ENCODE assay signal across 13 mouse cellular contexts in genomic region chr14:32600110-32600509, GRCm38 (mm10). TPM values are rescaled to one million over a fixed set of nuclear protein-coding genes. Genes with fewer than 3 reads are reported as not detected.
DNase-seq lines count a peak whose midpoint lies in the region; ATAC-seq and TF ChIP-seq lines count a peak whose summit lies in the region.
"Had no signal": no experiment of that assay in that cellular context is flagged by ENCODE, and none has a peak within 500 bp of the region (broad histone marks: within the 10 kb centered on the region; RNA-seq: fewer than 3 reads in every experiment).

No protein-coding gene starts in this region.

- H3K4me2 ChIP-seq in forebrain, embryonic 15.5 days (replicated peaks), result 0 out of 2 replicates have a peak overlapping the region, but pooled peaks have one; percentile 43
- H3K4me2 ChIP-seq in midbrain, embryonic 11.5 days, result peak overlapping the region; percentile 59
- H3K4me2 ChIP-seq in kidney, embryonic 14.5 days (replicated peaks; ENCODE audit: low read depth, low read length), result no peak overlapping the region
- H3K4me2 ChIP-seq: liver, embryonic 12.5 days had no signal

- no peaks in the 10 kb centered on the region for H3K9me3 ChIP-seq in E14TG2a.4 (ENCODE audit: low read length)
- no peaks in the 10 kb centered on the region for H3K9me3 ChIP-seq in ES-Bruce4 (replicated peaks; ENCODE audit: control insufficient read depth, insufficient read depth, low read length, poor library complexity, severe bottlenecking)
- no peaks in the 10 kb centered on the region for H3K9me3 ChIP-seq in forebrain, embryonic 15.5 days
- no peaks in the 10 kb centered on the region for H3K9me3 ChIP-seq in midbrain, embryonic 11.5 days (ENCODE audit: control insufficient read depth, low read length)
- no peaks in the 10 kb centered on the region for H3K9me3 ChIP-seq in kidney, embryonic 14.5 days (ENCODE audit: control insufficient read depth, low read length)
- H3K9me3 ChIP-seq: liver, embryonic 12.5 days had no signal

- TF ChIP-seq POLR2A in ES-Bruce4 (IDR thresholded peaks at IDR 0.05; ENCODE audit: insufficient read depth, low read length), result no peak

- H3K36me3 ChIP-seq in E14TG2a.4 (ENCODE audit: insufficient read depth, low read length), result no peaks in the 10 kb centered on the region
- no peaks in the 10 kb centered on the region for H3K36me3 ChIP-seq in ES-Bruce4 (ENCODE audit: control insufficient read depth, insufficient read depth, low read length, poor library complexity, severe bottlenecking)
- no peaks in the 10 kb centered on the region for H3K36me3 ChIP-seq in forebrain, embryonic 15.5 days
- no peaks in the 10 kb centered on the region for H3K36me3 ChIP-seq in midbrain, embryonic 11.5 days (ENCODE audit: control insufficient read depth, insufficient read depth, low read length)
- no peaks in the 10 kb centered on the region for H3K36me3 ChIP-seq in kidney, embryonic 14.5 days (ENCODE audit: control insufficient read depth, insufficient read depth, low read length)
- H3K36me3 ChIP-seq: G1E; liver, embryonic 12.5 days had no signal

- TF ChIP-seq CTCF in E14TG2a.4 (conservative IDR thresholded peaks at IDR 0.05; ENCODE audit: low read length) (no peak), ES-Bruce4 (IDR thresholded peaks at IDR 0.05; ENCODE audit: low read depth, low read length) (no peak)

- no peak overlapping the region for H3K9ac ChIP-seq in ES-Bruce4 (ENCODE audit: low read depth, poor library complexity, severe bottlenecking)
- no peak overlapping the region for H3K9ac ChIP-seq in forebrain, embryonic 15.5 days (replicated peaks)
- no peak overlapping the region for H3K9ac ChIP-seq in midbrain, embryonic 11.5 days (ENCODE audit: low read length)
- H3K9ac ChIP-seq in kidney, embryonic 14.5 days (ENCODE audit: low read depth, low read length), result no peak overlapping the region
- H3K9ac ChIP-seq: liver, embryonic 12.5 days had no signal

- DNase-seq in midbrain, embryonic 11.5 days (ENCODE audit: low spot score, missing footprints), result peak; percentile 86
- DNase-seq in kidney, postnatal 25 days, result no peak
- DNase-seq in cerebellum, adult 11 months, result no peak
- no peak for DNase-seq in spleen, postnatal 14 days (ENCODE audit: low spot score in 2 of 2)
- DNase-seq: cerebellum, postnatal 36 days; kidney, adult 18-20 months; lung, postnatal 36 days had no signal

- 4% methylated on average over 16 of the region's 16 CpGs for WGBS in forebrain, embryonic 15.5 days
- under 1% methylated on average over 15 of the region's 16 CpGs for WGBS in midbrain, embryonic 11.5 days
- WGBS in kidney, embryonic 14.5 days, result 2% methylated on average over 16 of the region's 16 CpGs

- peaks cover 85% of the 10 kb centered on the region for H3K27me3 ChIP-seq in E14TG2a.4 (ENCODE audit: insufficient read depth, low read length)
- peaks cover 12% of the 10 kb centered on the region for H3K27me3 ChIP-seq in ES-Bruce4 (ENCODE audit: control insufficient read depth, insufficient read depth, low read length, poor library complexity, severe bottlenecking)
- peaks cover 80% of the 10 kb centered on the region for H3K27me3 ChIP-seq in forebrain, embryonic 15.5 days
- peaks cover 66% of the 10 kb centered on the region for H3K27me3 ChIP-seq in midbrain, embryonic 11.5 days (ENCODE audit: control insufficient read depth, insufficient read depth, low read length)
- H3K27me3 ChIP-seq in kidney, embryonic 14.5 days (ENCODE audit: control insufficient read depth, insufficient read depth, low read length), result peaks cover 82% of the 10 kb centered on the region

- H3K4me1 ChIP-seq in E14TG2a.4 (replicated peaks; ENCODE audit: low read depth, low read length) (peaks cover 31% of the 10 kb centered on the region), ES-Bruce4 (ENCODE audit: control insufficient read depth, insufficient read depth, low read length) (no peaks in the 10 kb centered on the region)
- peaks cover 34% of the 10 kb centered on the region for H3K4me1 ChIP-seq in forebrain, embryonic 15.5 days
- peaks cover 19% of the 10 kb centered on the region for H3K4me1 ChIP-seq in midbrain, embryonic 11.5 days (ENCODE audit: control insufficient read depth, insufficient read depth, low read length)
- H3K4me1 ChIP-seq in kidney, embryonic 14.5 days (ENCODE audit: control insufficient read depth, insufficient read depth, low read length), result peaks cover 8% of the 10 kb centered on the region; the same call in 1 of the 2 replicates

- peak overlapping the region; percentile 75 for H3K4me3 ChIP-seq in E14TG2a.4 (replicated peaks; ENCODE audit: low read length)
- H3K4me3 ChIP-seq in ES-Bruce4 (ENCODE audit: low read depth, low read length), result peak overlapping the region; percentile 64
- no peak overlapping the region for H3K4me3 ChIP-seq in forebrain, embryonic 15.5 days
- H3K4me3 ChIP-seq in midbrain, embryonic 11.5 days (ENCODE audit: low read depth, low read length), result peak overlapping the region; percentile 33
- no peak overlapping the region for H3K4me3 ChIP-seq in kidney, embryonic 14.5 days (ENCODE audit: low read length)
- H3K4me3 ChIP-seq: liver, embryonic 12.5 days had no signal

- no peak overlapping the region for H3K27ac ChIP-seq in ES-Bruce4 (ENCODE audit: insufficient read depth, low read length)
- H3K27ac ChIP-seq in forebrain, embryonic 15.5 days (replicated peaks), result no peak overlapping the region
- no peak overlapping the region for H3K27ac ChIP-seq in midbrain, embryonic 11.5 days (ENCODE audit: low read depth, low read length)
- H3K27ac ChIP-seq in kidney, embryonic 14.5 days (ENCODE audit: low read depth, low read length), result no peak overlapping the region
- H3K27ac ChIP-seq: liver, embryonic 12.5 days had no signal

- 0 out of 2 replicates have a peak, but pooled peaks have one; percentile 5 for ATAC-seq in forebrain, embryonic 15.5 days (replicated peaks)
- 0 out of 2 replicates have a peak, but pooled peaks have one; percentile 17 for ATAC-seq in midbrain, embryonic 11.5 days (ENCODE audit: low FRiP score)
- ATAC-seq in kidney, embryonic 14.5 days (ENCODE audit: low FRiP score, low TSS enrichment), result no peak
- ATAC-seq: liver, embryonic 12.5 days had no signal

- no peak for TF ChIP-seq EP300 in ES-Bruce4 (IDR thresholded peaks at IDR 0.05; ENCODE audit: insufficient read depth, low read depth, low read length)

RNA-seq across cellular contexts. Expression of gene Prrxl1, which starts 0.9 kb away (rescaled TPM):
- not detected in 2 replicates for polyA plus RNA-seq in ES-Bruce4 (2011; ENCODE audit: insufficient read depth, insufficient read length, low read depth, missing spikeins)
- 0.08 and 0.18 TPM in 2 replicates for polyA plus RNA-seq in forebrain, embryonic 15.5 days (2015; fragmentation: Nextera tagmentation; extraction: Ambion mirVana)
- 9.7 and 9.8 TPM in 2 replicates for polyA plus RNA-seq in midbrain, embryonic 11.5 days (2014; fragmentation: Nextera tagmentation; extraction: Ambion mirVana)
- 0.08 TPM in 1 of 2 replicates, not detected in the other for polyA plus RNA-seq in kidney, embryonic 14.5 days (2014; fragmentation: Nextera tagmentation; extraction: Ambion mirVana)
- polyA plus RNA-seq: G1E; liver, embryonic 12.5 days had no signal

Comparison
In these comparisons a context has a peak if more than half of its experiments do, and no peak if none do; other contexts are left out.
1. H3K4me3 ChIP-seq: peak in E14TG2a.4 (single experiment), ES-Bruce4 (single experiment) and midbrain, embryonic 11.5 days (single experiment); none in forebrain, embryonic 15.5 days (single experiment) and kidney, embryonic 14.5 days (single experiment).